Mouse (Mus musculus): ENCODE measurements around the gene Clic1. TPM values are rescaled to one million over a fixed set of nuclear protein-coding genes. Genes with fewer than 3 reads are reported as not detected.

Clic1 gene
- polyA plus RNA-seq, 1 experiment: 141 TPM

DNA sequence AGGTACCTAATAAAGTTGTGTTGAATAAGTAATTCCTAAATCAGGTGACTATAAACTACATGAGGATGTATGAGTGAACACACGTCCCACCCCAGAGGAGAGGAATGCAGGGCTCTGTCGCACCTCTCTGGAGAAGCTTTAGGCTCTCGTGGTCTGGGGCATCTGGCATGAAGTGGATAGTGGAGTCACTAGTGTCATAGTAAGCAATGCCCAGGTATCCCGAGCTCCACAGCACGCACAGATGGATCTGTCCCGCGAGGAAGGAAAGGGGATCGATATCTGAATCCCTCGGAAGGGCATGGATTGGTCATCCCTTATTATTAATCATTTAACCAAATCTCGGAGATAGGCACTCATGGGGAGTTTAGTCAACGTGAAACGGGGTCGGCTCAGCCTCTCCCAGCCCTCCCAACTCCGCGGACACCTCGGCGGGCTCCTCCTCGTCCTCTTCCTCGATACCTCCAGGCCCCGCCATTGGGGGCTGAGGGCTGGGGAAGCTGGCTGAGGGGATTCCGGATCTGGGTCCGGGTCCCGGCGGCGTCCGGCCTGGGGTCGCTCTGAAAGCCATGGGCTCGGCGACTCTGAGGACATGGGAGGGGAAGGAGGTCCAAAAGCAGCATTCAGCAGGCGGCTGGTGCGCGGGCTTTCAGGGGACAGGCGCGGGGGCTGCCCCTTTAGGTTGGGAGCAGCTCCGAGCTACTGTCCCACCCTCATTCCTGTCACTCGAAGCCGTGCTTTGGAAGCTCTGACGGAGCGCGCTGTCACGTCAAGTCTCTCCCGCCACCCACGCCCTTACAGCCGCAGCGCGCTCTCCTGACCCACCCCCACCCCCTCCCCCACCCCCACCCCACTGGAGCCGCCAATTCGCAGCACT is 3.7 kb upstream of the Clic1 start:
- H3K4me1 ChIP-seq (ENCODE audit: control insufficient read depth, insufficient read depth, low read length): peaks cover 3% of the 10 kb centered on the region; the same call in 1 of the 2 replicates
- 2% methylated on average over 48 of the region's 48 CpGs for WGBS
- H3K4me3 ChIP-seq (replicated peaks; ENCODE audit: control insufficient read depth, low read depth, low read length): peak overlapping the region; percentile 65
- peak; percentile 65; the same call in 1 of the 2 replicates for TF ChIP-seq POLR2A (IDR thresholded peaks at IDR 0.05; ENCODE audit: borderline replicate concordance, control insufficient read depth, low read depth, low read length)
- TF ChIP-seq CTCF (IDR thresholded peaks at IDR 0.05; ENCODE audit: control insufficient read depth, insufficient read depth, low read length): no peak
- peak overlapping the region; percentile 85 for H3K27ac ChIP-seq (ENCODE audit: control insufficient read depth, insufficient read depth, low read depth, low read length, poor library complexity)

DNA sequence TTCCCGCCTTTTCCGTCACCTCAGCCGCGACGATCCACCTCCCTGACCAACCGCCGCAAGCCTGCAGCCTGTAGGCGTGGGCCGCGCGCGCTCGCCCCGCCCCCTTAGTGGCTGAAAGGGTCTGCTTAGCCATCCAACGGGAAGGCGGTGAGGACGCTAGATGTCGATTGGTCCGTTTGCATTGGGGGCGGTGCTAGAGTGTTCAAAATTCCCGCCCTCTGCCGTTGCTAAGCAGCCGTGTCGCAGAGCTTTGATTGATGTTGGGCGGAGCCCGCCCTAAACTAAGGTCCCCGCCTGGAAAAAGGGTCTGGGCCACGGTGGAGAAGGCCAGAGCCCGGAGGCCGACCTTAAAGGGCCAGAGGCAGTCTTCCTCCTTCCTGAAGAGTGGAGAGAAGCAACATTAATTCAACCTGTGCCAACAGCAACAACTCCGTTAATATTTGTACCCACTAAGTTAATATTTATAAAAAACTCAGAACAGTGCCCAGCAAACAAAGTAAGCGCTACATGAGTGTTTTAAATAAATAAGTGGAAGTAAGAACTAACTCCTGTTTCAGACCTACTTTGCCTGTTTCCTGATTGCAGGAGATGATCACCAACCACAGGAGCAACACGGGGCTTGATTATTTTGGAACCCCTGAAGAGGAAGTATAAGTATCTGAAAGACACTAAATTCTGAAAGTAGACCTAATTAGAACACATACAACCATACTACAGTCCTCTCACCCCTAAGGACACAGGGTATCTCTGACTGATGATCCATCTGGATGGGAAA is 2.9 kb upstream of the Clic1 start, which contains the start of gene Msh5:
Gene Msh5 (minus strand): TSS at position 65 of the 775 bp plus-strand sequence.
- TF ChIP-seq POLR2A (IDR thresholded peaks at IDR 0.05; ENCODE audit: borderline replicate concordance, control insufficient read depth, low read depth, low read length) (peak; percentile 43; the same call in 1 of the 2 replicates), CTCF (IDR thresholded peaks at IDR 0.05; ENCODE audit: control insufficient read depth, insufficient read depth, low read length) (no peak)
- Histone ChIP-seq H3K4me1 (ENCODE audit: control insufficient read depth, insufficient read depth, low read length) (peaks cover 3% of the 10 kb centered on the region; the same call in 1 of the 2 replicates), H3K27ac (ENCODE audit: control insufficient read depth, insufficient read depth, low read depth, low read length, poor library complexity) (peak within 1 kb of the TSS; percentile 87), H3K4me3 (replicated peaks; ENCODE audit: control insufficient read depth, low read depth, low read length) (peak within 1 kb of the TSS; percentile 65)
- WGBS: under 1% methylated on average over 33 of the region's 33 CpGs

DNA sequence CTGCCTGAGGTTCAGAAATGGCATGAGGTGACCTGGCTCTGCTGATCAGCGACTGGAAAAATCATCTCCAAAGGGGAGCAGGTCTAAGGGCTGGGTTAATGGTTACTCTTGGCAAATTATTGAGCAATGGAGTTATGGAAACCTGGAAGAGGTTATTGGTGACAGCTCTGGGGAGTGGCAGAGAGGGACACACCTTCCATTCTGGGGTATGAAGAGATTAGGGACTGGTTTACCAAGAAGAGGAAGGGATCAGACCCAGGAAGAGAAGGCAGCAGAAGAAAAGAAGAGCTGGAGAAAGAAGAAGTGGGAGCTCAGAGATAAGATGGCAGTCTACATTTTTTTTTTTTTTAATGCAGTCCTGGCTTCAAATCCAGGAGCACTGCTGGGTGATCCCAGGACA is 2.1 kb upstream of the Clic1 start:
- TF ChIP-seq POLR2A (IDR thresholded peaks at IDR 0.05; ENCODE audit: borderline replicate concordance, control insufficient read depth, low read depth, low read length) (no peak), CTCF (IDR thresholded peaks at IDR 0.05; ENCODE audit: control insufficient read depth, insufficient read depth, low read length) (no peak)
- H3K27ac ChIP-seq (ENCODE audit: control insufficient read depth, insufficient read depth, low read depth, low read length, poor library complexity): peak overlapping the region; percentile 87
- WGBS: 9% methylated on average over 1 of the region's 1 CpGs
- peaks cover 5% of the 10 kb centered on the region; the same call in 1 of the 2 replicates for H3K4me1 ChIP-seq (ENCODE audit: control insufficient read depth, insufficient read depth, low read length)
- no peak overlapping the region for H3K4me3 ChIP-seq (replicated peaks; ENCODE audit: control insufficient read depth, low read depth, low read length)

DNA sequence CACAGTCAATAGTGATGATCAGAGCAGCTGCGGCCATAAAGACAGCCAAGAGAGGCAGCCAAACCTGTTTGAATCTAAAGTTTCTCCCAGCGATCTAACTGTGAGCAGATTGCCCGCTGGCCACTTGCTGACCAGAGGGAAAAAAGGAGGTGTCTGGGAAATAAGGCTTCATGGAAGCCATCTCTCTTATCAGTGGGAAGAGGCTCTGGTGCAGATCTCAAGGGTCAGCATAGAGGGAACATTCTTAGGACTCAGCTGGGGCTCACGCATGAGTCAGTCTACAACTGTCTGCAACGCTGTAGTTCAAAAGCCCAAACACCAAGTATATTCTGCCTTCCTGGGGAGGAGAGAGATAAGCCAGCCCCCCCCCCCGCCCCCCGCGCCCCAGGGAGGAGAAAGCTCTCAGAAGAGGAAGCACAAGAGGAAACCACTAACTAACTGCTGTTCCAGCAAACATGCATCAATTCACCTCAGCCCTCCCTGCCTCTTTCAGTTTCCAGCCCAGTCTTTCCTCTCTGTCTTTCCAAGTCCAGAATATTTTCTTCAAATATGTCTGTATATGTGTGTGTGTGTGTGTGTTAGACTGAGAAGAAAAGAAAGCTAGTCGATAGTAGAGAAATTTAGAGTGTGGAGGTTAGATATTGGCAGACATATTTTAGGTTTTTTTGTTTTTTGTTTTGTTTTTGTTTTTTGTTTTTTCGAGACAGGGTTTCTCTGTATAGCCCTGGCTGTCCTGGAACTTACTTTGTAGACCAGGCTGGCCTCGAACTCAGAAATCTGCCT is 1.4 kb upstream of the Clic1 start:
- WGBS: under 1% methylated on average over 11 of the region's 11 CpGs
- TF ChIP-seq CTCF (IDR thresholded peaks at IDR 0.05; ENCODE audit: control insufficient read depth, insufficient read depth, low read length) (no peak), POLR2A (IDR thresholded peaks at IDR 0.05; ENCODE audit: borderline replicate concordance, control insufficient read depth, low read depth, low read length) (no peak)
- Histone ChIP-seq H3K27ac (ENCODE audit: control insufficient read depth, insufficient read depth, low read depth, low read length, poor library complexity) (peak overlapping the region; percentile 87), H3K4me1 (ENCODE audit: control insufficient read depth, insufficient read depth, low read length) (peaks cover 5% of the 10 kb centered on the region; the same call in 1 of the 2 replicates), H3K4me3 (replicated peaks; ENCODE audit: control insufficient read depth, low read depth, low read length) (peak overlapping the region; percentile 19)

DNA sequence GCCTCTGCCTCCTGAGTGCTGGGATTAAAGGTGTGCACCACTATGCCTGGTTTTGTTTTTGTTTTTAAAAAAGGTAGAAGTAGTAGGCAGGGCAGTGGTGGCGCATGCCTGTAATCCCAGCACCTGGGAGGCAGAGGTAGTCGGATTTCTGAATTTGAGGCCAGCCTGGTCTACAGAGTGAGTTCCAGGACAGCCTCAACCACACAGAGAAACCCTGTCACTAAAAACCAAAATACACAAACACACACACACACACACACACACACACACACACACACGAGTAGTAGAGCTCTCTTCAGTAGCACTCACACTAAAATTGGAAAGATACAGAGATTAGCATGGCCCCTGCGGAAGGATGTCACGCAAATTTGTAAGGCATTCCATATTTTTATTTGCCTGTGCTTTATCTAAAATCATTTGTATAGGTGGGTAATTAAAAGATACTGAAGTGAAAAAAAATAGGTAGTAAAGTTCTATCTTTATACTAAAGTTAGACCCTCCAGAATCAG is 780 bp upstream of the Clic1 start:
- TF ChIP-seq POLR2A (IDR thresholded peaks at IDR 0.05; ENCODE audit: borderline replicate concordance, control insufficient read depth, low read depth, low read length) (no peak), CTCF (IDR thresholded peaks at IDR 0.05; ENCODE audit: control insufficient read depth, insufficient read depth, low read length) (no peak)
- WGBS: 15% methylated on average over 5 of the region's 5 CpGs
- Histone ChIP-seq H3K4me3 (replicated peaks; ENCODE audit: control insufficient read depth, low read depth, low read length) (no peak overlapping the region), H3K27ac (ENCODE audit: control insufficient read depth, insufficient read depth, low read depth, low read length, poor library complexity) (peak overlapping the region; percentile 84), H3K4me1 (ENCODE audit: control insufficient read depth, insufficient read depth, low read length) (peaks cover 5% of the 10 kb centered on the region; the same call in 1 of the 2 replicates)

DNA sequence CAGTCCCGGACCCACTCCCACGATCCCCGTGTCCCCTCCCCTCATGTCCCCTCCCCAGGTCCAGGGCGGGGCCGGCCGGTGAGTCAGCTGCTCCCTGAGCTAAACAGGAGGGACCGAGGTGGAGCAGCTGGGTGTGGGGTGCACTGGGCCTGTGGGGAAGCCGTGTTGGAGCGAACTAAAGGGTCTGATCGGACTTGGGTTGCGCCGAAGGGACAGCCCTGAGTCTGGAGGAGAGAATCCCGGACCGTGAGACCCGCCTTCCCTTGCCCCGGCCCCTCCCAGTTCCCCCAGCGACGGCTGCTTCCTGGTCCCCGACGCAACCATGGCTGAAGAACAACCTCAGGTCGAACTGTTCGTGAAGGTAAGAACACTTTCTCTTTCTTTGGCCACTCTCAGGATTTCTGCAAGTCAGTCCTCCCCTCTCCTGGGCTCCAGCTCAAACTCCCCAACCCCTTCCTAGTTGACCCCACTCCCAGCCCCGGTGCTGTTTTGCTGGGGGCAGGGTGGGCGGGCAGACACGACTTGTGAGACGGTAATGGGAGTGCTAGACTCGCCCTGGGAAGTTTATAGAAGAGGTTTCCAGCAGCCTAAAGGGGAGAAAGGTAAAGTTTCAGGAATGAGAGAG is 472 bp downstream of the Clic1 start:
- H3K4me1 ChIP-seq (ENCODE audit: control insufficient read depth, insufficient read depth, low read length): peaks cover 5% of the 10 kb centered on the region; the same call in 1 of the 2 replicates
- WGBS: under 1% methylated on average over 27 of the region's 27 CpGs
- H3K27ac ChIP-seq (ENCODE audit: control insufficient read depth, insufficient read depth, low read depth, low read length, poor library complexity): peak overlapping the region; percentile 98

More for the DNA sequence above, 472 bp downstream of the Clic1 start:
- TF ChIP-seq POLR2A (IDR thresholded peaks at IDR 0.05; ENCODE audit: borderline replicate concordance, control insufficient read depth, low read depth, low read length) (peak; percentile 93), CTCF (IDR thresholded peaks at IDR 0.05; ENCODE audit: control insufficient read depth, insufficient read depth, low read length) (no peak)
- peak overlapping the region; percentile 89 for H3K4me3 ChIP-seq (replicated peaks; ENCODE audit: control insufficient read depth, low read depth, low read length)

All from bone marrow, adult 2 months (tissue).